Mouse (Mus musculus) intestine, postnatal 0 days (tissue): ENCODE measurements around the gene Baiap2l1. TPM values are rescaled to one million over a fixed set of nuclear protein-coding genes. Genes with fewer than 3 reads are reported as not detected.

ENCODE experiments used
- ATAC-seq: fragments of 200-750 bp; cut with Nextera tagmentation; 2 replicates; pipeline ENCODE4 v1.8.0; 2017; ENCODE audit warnings: mild to moderate bottlenecking, moderate TSS enrichment, moderate library complexity
- H3K27ac ChIP-seq: fragments of 300-500 bp; sonication (generic); 2 replicates; pipeline ENCODE4 v1.5.1; 2014; ENCODE audit warnings: mild to moderate bottlenecking, low read depth, low read length, moderate library complexity
- H3K27me3 ChIP-seq: fragments of 300-500 bp; sonication (generic); replicated peaks from 2 replicates; pipeline ENCODE4 v1.6.1; 2014; ENCODE audit warnings: low read length, mixed read lengths; ENCODE audit not compliant: control insufficient read depth, insufficient read depth
- H3K36me3 ChIP-seq: fragments of 300-500 bp; sonication (generic); 2 replicates; pipeline ENCODE4 v1.6.1; 2014; ENCODE audit warnings: mild to moderate bottlenecking, moderate library complexity; ENCODE audit not compliant: control insufficient read depth, insufficient read depth
- H3K4me1 ChIP-seq: fragments of 300-500 bp; sonication (generic); replicated peaks from 2 replicates; pipeline ENCODE4 v1.6.1; 2014; ENCODE audit warnings: antibody characterized with exemption, low read length, mixed read lengths; ENCODE audit not compliant: control insufficient read depth, insufficient read depth
- H3K4me2 ChIP-seq: fragments of 300-500 bp; sonication (generic); replicated peaks from 2 replicates; pipeline ENCODE4 v1.6.1; 2014; ENCODE audit warnings: low read depth, mild to moderate bottlenecking, moderate library complexity
- H3K4me3 ChIP-seq: fragments of 300-500 bp; sonication (generic); 2 replicates; pipeline ENCODE4 v1.5.1; 2014; ENCODE audit warnings: low read depth, low read length
- H3K9ac ChIP-seq: fragments of 300-500 bp; sonication (generic); 2 replicates; pipeline ENCODE4 v1.6.1; 2014; ENCODE audit warnings: mild to moderate bottlenecking, low read depth, low read length
- H3K9me3 ChIP-seq: fragments of 300-500 bp; sonication (generic); 2 replicates; pipeline ENCODE4 v1.6.1; 2016; ENCODE audit warnings: mixed run types; ENCODE audit not compliant: control insufficient read depth
- CTCF ChIP-seq: sonication (generic); IDR thresholded peaks from 2 replicates; pipeline ENCODE4 v1.5.1; 2016; ENCODE audit warnings: low read depth, mild to moderate bottlenecking, control low read depth, antibody characterized with exemption, moderate library complexity
- WGBS: fragments of 180-500 bp; shearing (Covaris S2); extraction: QIAGEN DNeasy Blood & Tissue Kit; methylation state at CpG from one replicate; pipeline ENCODE4 v1.1.7; 2014; 5-methylcytosine and 5-hydroxymethylcytosine counted together
- polyA plus RNA-seq: library from polyadenylated mRNA; unstranded; fragments of >200 nt; fragmentation: Nextera tagmentation; extraction: Ambion mirVana; gene quantifications from 2 replicates; pipeline ENCODE4 v1.2.1, GENCODE M21; 2015

The Baiap2l1 gene
- polyA plus RNA-seq, 1 experiment from 2014 or later = 38.8 TPM

DNA sequence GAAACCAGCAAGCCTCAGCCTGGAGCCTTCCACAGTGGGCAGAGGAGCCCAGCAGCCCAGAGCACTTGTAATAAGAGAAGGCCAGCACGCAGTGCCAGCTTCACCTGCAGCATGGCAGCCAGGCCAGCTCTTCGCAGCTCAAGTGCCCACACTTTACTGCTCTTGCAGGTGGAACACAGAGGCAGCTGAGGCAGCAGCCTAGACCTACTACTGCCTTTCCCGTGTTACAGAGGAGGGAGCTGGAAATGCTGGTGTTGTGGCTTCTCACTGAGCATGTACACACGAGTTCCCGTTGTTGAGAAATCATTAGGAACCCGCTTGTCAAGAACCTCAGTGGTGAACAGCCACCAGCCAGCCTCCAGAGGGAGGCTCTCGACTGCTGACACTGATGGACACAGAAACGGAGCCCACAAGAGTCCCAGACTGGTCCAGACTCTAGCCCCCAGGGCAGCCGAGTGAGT lies 78.8 kb downstream of the Baiap2l1 start:
- H3K27me3 ChIP-seq = no peaks in the 10 kb centered on the region
- H3K36me3 ChIP-seq = peaks cover 69% of the 10 kb centered on the region
- peaks cover 8% of the 10 kb centered on the region; the same call in 1 of the 2 replicates for H3K4me1 ChIP-seq
- 75% methylated on average over 9 of the region's 9 CpGs for WGBS
- TF ChIP-seq CTCF = no peak
- ATAC-seq = no peak
- H3K9me3 ChIP-seq = no peaks in the 10 kb centered on the region
- no peak overlapping the region for H3K9ac ChIP-seq
- no peak overlapping the region for H3K27ac ChIP-seq
- no peak overlapping the region for H3K4me2 ChIP-seq
- H3K4me3 ChIP-seq = no peak overlapping the region

- Histone ChIP-seq H3K27ac (no peak overlapping the region), H3K9me3 (no peaks in the 10 kb centered on the region), H3K27me3 (no peaks in the 10 kb centered on the region), H3K4me2 (no peak overlapping the region), H3K4me1 (peaks cover 8% of the 10 kb centered on the region; the same call in 1 of the 2 replicates), H3K36me3 (peaks cover 70% of the 10 kb centered on the region), H3K4me3 (no peak overlapping the region), H3K9ac (no peak overlapping the region)
- no peak for TF ChIP-seq CTCF
- no peak for ATAC-seq
- WGBS = 75% methylated on average over 11 of the region's 13 CpGs
Measured at GRCm38 (mm10) chr5:144278374-144278960, 79.4 kb downstream of the Baiap2l1 start.

GRCm38 (mm10) chr5:144276898-144277630 lies 80.8 kb downstream of the Baiap2l1 start:
- peaks cover 65% of the 10 kb centered on the region for H3K36me3 ChIP-seq
- no peaks in the 10 kb centered on the region for H3K4me1 ChIP-seq
- no peaks in the 10 kb centered on the region for H3K9me3 ChIP-seq
- no peak overlapping the region for H3K9ac ChIP-seq
- no peak for ATAC-seq
- no peaks in the 10 kb centered on the region for H3K27me3 ChIP-seq
- H3K27ac ChIP-seq = no peak overlapping the region
- WGBS = 77% methylated on average over 17 of the region's 17 CpGs
- no peak for TF ChIP-seq CTCF
- no peak overlapping the region for H3K4me2 ChIP-seq
- no peak overlapping the region for H3K4me3 ChIP-seq

GRCm38 (mm10) chr5:144274904-144275303 lies 83.0 kb downstream of the Baiap2l1 start:
- H3K4me3 ChIP-seq = no peak overlapping the region

DNA sequence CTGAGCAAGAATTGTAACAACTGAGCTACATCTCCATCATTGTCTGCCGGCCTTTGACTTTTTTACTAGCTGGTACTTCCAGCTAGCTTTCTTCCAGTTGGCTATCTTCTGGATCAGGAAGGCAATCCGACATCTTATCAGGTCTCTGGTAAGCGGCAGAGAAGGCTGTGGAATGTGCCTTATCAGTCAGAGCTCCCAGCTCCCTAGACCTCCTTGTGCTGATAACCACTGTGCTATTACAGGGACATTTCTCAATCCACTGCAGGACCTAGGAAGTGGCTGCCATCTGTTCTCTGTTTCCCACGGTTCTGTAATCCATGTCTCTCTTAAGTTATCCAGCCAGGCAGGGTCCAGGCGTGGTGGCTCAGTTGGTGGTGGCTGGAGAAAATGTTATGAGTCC lies 86.1 kb downstream of the Baiap2l1 start:
- no peak overlapping the region for H3K4me3 ChIP-seq
- H3K27ac ChIP-seq = no peak overlapping the region
- no peak overlapping the region for H3K4me2 ChIP-seq
- ATAC-seq = peak; percentile 16; the same call in 1 of the 2 replicates
- H3K9me3 ChIP-seq = no peaks in the 10 kb centered on the region
- peaks cover 54% of the 10 kb centered on the region for H3K36me3 ChIP-seq
- no peaks in the 10 kb centered on the region for H3K27me3 ChIP-seq
- H3K9ac ChIP-seq = no peak overlapping the region
- 24% methylated on average over 5 of the region's 5 CpGs for WGBS
- no peak for TF ChIP-seq CTCF
- no peaks in the 10 kb centered on the region for H3K4me1 ChIP-seq

More at GRCm38 (mm10) chr5:144274904-144275303, 83.0 kb downstream of the Baiap2l1 start:
- Histone ChIP-seq H3K27ac (no peak overlapping the region), H3K4me1 (no peaks in the 10 kb centered on the region), H3K9ac (no peak overlapping the region), H3K27me3 (no peaks in the 10 kb centered on the region), H3K9me3 (no peaks in the 10 kb centered on the region), H3K36me3 (peaks cover 58% of the 10 kb centered on the region), H3K4me2 (no peak overlapping the region)
- no peak for TF ChIP-seq CTCF
- ATAC-seq = no peak
- WGBS = 72% methylated on average over 6 of the region's 6 CpGs

DNA sequence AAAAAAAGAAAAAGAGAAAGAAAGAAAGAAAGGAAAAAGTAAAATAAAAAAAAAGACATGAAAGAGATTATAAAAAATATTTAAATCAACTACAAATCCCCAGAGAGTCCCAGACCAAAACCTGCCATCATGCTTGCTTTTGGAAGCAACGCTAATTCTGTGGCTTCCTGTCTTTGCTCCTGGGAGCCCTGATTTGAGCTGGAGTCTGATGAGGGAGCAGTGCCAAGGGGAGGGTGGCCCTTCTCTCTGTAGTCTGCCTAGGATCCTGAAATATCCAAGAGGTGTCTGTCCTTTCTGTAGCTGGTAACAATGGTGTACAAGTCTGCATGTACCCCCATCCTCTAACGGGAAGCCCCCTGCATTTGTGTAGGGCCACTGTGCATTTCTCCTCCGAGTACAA lies 86.8 kb downstream of the Baiap2l1 start:
- H3K4me2 ChIP-seq = no peak overlapping the region
- H3K36me3 ChIP-seq = peaks cover 55% of the 10 kb centered on the region
- TF ChIP-seq CTCF = no peak
- H3K4me3 ChIP-seq = no peak overlapping the region
- no peaks in the 10 kb centered on the region for H3K9me3 ChIP-seq
- H3K27me3 ChIP-seq = no peaks in the 10 kb centered on the region
- no peaks in the 10 kb centered on the region for H3K4me1 ChIP-seq
- no peak overlapping the region for H3K9ac ChIP-seq
- no peak for ATAC-seq
- no peak overlapping the region for H3K27ac ChIP-seq
- WGBS = 73% methylated on average over 3 of the region's 3 CpGs
